Mouse (Mus musculus): ENCODE data around the gene Prkaa1.
A peak's percentile ranks its signal among the peaks of the same experiment; 100 is the strongest.

Gene Prkaa1

GRCm38 (mm10) chr15:5143361-5144020, at the start of gene Prkaa1:
Gene Prkaa1, plus strand, starts transcription at chr15:5143861.
- peak; percentile 74 for DNase-seq

GRCm38 (mm10) chr15:5095534-5096301, 47.9 kb upstream of the Prkaa1 start:
- DNase-seq: no peak

GRCm38 (mm10) chr15:5097376-5097775, 46.3 kb upstream of the Prkaa1 start:
- DNase-seq: no peak

- DNase-seq: no peak
Measured at GRCm38 (mm10) chr15:5102312-5102711, 41.3 kb upstream of the Prkaa1 start.

- no peak for DNase-seq
Measured at GRCm38 (mm10) chr15:5105891-5106290, 37.8 kb upstream of the Prkaa1 start.

GRCm38 (mm10) chr15:5106293-5106692, 37.4 kb upstream of the Prkaa1 start:
- DNase-seq: no peak

- DNase-seq: peak; percentile 70
Measured at GRCm38 (mm10) chr15:5107686-5108654, 35.7 kb upstream of the Prkaa1 start, which contains the start of gene Card6. Gene Card6, minus strand, starts transcription at chr15:5108539.

GRCm38 (mm10) chr15:5108655-5109040, 35.0 kb upstream of the Prkaa1 start:
- peak; percentile 9 for DNase-seq

- DNase-seq: no peak
Measured at GRCm38 (mm10) chr15:5112651-5113050, 31.0 kb upstream of the Prkaa1 start.

- no peak for DNase-seq
Measured at GRCm38 (mm10) chr15:5115173-5115572, 28.5 kb upstream of the Prkaa1 start.

GRCm38 (mm10) chr15:5116270-5117030, 27.2 kb upstream of the Prkaa1 start, which contains the start of gene Rpl37:
Gene Rpl37, plus strand, starts transcription at chr15:5116645.
- DNase-seq: peak; percentile 99

GRCm38 (mm10) chr15:5117031-5117601, 26.5 kb upstream of the Prkaa1 start:
- peak; percentile 28 for DNase-seq

- DNase-seq: no peak
Measured at GRCm38 (mm10) chr15:5118626-5119025, 25.0 kb upstream of the Prkaa1 start.

GRCm38 (mm10) chr15:5119192-5119591, 24.5 kb upstream of the Prkaa1 start:
- no peak for DNase-seq

GRCm38 (mm10) chr15:5119707-5120106, 24.0 kb upstream of the Prkaa1 start:
- no peak for DNase-seq

- no peak for DNase-seq
Measured at GRCm38 (mm10) chr15:5121535-5122313, 21.9 kb upstream of the Prkaa1 start.

- DNase-seq: no peak
Measured at GRCm38 (mm10) chr15:5126456-5126855, 17.2 kb upstream of the Prkaa1 start.

- no peak for DNase-seq
Measured at GRCm38 (mm10) chr15:5127487-5127886, 16.2 kb upstream of the Prkaa1 start.

GRCm38 (mm10) chr15:5128176-5128940, 15.3 kb upstream of the Prkaa1 start:
- no peak for DNase-seq

GRCm38 (mm10) chr15:5129111-5129805, 14.4 kb upstream of the Prkaa1 start:
- DNase-seq: no peak

Measured in thymus, postnatal 25 days (tissue).